Mouse (Mus musculus): ENCODE results near the gene Ptprt.

The Ptprt gene

DNA sequence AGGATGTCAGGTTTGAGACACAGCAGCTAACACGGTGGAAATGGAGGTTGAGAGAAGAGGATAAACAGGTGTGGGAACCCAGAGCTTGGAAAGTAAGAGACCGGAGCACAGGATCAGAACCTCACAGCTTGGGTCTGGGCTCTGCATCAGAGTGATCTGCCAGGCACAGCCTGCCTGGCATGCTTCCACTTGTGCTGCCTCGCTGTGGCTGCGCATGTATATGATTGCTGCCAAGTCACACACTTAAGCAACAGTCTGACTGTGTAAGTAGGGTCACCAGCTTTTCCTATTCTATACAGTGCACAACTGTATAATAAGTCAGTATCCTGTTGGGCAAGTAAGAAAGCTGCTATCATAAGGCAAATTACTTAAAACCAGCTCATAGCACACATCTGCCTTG is 249.9 kb downstream of the Ptprt start:
- in situ Hi-C loops (cut with MboI): no loop called here

DNA sequence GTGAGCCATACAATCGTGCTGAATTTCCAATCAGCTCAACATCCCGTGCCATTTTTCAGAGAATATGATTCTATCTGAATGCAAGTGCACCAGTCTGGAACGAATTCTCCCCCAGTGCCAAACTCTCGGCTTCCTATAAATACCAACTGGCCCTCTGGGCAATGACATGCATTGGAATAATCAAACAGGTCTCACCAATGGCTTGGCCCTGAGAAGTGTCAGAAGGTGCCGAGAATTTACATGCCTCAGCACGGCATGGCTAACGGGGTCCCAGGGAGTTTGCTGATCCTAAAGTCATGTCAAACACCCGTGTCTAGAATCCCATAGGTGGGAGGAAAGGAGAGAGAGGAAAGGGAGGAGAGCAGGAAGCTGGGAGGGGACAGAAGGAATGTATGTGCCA is 251.7 kb downstream of the Ptprt start:
- in situ Hi-C loops (cut with MboI): no loop called here

- in situ Hi-C loops (cut with MboI): no loop called here
Measured at GRCm38 (mm10) chr2:162401316-162402100, 259.4 kb downstream of the Ptprt start.

GRCm38 (mm10) chr2:162394601-162395000 is 266.3 kb downstream of the Ptprt start:
- in situ Hi-C loops (cut with MboI): no loop called here

DNA sequence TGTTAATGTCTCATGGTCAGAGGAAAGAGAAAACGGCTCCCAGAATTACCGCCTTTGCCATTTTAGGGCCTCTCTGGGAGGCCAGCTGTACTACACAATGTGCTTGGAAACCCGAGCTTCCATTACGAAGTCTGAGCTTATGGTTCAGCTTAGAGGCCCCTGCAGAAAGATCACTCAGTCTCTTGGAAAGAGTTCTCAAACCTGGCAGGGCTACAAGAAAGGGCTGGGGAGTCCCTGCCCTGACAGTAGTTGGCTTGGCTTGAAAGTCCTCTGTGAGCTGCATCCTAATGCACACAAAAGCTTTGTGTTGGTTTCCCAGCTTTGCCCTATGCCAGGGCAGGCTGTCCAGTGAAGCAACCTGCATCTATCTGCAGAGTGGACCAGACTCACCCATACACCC is 269.1 kb downstream of the Ptprt start:
- in situ Hi-C loops (cut with MboI): no loop called here

DNA sequence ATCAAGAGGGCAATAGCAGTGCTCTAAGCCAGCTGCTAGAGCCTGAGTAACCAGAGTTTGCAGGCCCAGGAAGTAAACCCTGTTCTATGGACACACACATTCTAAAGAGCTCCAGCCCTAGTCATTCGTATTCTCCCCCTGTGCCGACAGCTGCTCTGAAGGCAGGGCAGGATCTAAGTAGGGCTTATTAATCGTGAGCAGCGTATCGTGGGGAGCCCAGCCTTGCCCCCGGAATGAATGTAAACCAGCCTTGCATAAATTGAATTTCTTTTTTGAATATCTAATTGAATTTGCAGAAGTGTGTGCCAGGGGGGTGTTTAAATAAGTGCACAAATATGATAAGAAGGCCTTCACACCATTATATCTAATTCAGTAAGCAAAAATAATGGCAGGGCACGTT is 283.6 kb downstream of the Ptprt start:
- in situ Hi-C loops (cut with MboI): no loop called here

GRCm38 (mm10) chr2:162349047-162349446 is 311.9 kb downstream of the Ptprt start:
- in situ Hi-C loops (cut with MboI): no loop called here

GRCm38 (mm10) chr2:162341846-162342245 is 319.1 kb downstream of the Ptprt start:
- in situ Hi-C loops (cut with MboI): no loop called here

GRCm38 (mm10) chr2:162340231-162340630 is 320.7 kb downstream of the Ptprt start:
- in situ Hi-C loops (cut with MboI): no loop called here

- in situ Hi-C loops (cut with MboI): no loop called here
Measured at GRCm38 (mm10) chr2:162332066-162332683, 328.8 kb downstream of the Ptprt start.

- in situ Hi-C loops (cut with MboI): no loop called here
Measured at GRCm38 (mm10) chr2:162329430-162329829, 331.5 kb downstream of the Ptprt start.

DNA sequence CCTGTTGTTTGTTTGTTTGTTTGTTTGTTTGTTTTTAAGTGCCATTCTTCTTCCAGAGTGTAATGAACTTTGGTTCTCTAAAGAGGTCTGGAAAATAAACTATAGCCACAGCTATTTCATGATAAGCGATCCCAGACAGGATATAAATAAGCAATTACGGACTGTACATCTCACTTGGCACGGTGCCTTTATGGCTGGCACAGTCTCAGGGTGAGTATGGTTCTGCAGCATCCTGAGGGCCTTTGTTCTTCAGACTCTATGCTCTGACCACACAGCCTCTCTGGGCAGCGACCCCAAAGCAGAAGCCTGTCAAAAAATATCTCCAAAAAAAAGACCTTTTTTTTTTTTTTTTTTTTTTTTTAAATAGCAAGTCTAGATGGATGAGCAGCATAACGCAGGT is 338.5 kb downstream of the Ptprt start:
- in situ Hi-C loops (cut with MboI): no loop called here

- in situ Hi-C loops (cut with MboI): no loop called here
Measured at GRCm38 (mm10) chr2:162307996-162308395, 353.0 kb downstream of the Ptprt start.

DNA sequence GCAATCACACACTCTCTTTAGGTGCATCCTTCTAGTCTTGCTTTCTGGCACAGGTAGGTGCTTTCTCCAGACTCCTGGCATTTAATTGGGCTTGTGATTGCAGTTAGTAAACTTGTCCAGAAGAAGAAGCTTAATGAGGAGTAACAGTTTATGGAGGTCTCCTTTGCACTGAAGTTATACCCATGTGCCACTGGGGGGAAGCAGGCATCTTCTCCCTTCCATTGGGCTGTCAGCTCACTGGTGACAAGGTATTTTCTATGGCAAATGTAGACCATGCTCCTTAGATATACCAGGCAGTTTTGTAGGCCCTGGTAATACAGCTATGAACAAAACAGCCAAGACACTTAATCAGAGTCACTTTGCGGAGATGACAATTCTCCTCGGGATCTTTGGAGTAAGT is 366.9 kb downstream of the Ptprt start:
- in situ Hi-C loops (cut with MboI): no loop called here

DNA sequence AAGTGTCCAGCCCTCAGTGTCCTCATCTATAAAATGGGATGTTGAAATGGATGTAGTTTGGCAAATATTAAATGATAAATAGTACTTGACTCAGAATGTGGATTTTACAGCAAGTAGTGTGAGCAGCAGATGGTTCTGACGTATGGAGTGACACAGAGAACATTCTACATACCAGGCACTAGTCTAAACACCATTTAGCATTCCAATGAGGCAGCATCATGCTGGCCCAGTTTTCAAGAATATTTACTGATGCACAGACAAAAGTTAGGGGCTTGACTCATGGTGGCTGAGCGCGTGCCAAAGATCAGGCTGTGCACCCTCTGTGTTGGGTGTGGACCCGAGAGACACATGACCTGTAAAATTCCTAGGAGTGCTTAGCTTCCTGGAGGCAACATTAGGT is 378.3 kb downstream of the Ptprt start:
- in situ Hi-C loops (cut with MboI): no loop called here

- in situ Hi-C loops (cut with MboI): no loop called here
Measured at GRCm38 (mm10) chr2:162282121-162282520, 378.8 kb downstream of the Ptprt start.

DNA sequence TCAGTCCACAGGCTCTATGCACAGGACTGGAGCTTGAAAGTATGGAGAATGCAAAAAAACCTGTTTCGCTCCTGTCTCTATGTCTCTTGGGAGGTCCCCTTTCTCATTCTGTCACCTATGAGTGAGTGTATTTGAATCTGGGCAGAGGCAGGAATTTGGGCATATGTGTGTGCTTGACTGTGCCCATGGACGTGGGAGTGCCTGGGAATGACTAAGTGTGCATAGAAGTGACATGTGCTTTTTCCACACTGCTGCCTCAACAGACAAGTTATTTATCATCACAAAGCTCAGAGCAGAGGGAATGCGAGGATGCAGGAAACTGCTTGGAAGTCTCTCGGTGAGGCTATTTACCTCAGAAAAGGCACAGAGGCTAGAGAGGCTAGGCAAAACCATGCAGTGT is 387.1 kb downstream of the Ptprt start:
- in situ Hi-C loops (cut with MboI): no loop called here

- in situ Hi-C loops (cut with MboI): no loop called here
Measured at GRCm38 (mm10) chr2:162251272-162251671, 409.7 kb downstream of the Ptprt start.

DNA sequence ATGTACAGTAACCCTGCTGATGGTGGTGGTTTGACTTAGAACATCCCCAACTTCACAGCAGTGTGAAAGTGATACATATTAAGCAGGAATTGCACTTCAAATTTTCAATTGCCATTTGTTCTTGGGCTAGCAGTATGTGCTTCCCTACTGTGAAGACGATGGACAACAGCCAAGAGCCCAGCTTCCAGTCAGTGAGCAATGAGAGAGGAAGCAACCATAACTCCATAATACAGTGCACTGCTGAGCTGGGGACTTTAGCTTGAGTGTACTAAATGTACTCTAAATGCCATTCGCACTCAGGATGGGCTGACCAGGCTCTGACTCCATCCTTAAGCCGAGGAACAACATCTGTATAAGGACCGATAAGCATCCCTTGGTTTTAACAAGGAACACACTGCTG is 412.7 kb downstream of the Ptprt start:
- in situ Hi-C loops (cut with MboI): no loop called here

DNA sequence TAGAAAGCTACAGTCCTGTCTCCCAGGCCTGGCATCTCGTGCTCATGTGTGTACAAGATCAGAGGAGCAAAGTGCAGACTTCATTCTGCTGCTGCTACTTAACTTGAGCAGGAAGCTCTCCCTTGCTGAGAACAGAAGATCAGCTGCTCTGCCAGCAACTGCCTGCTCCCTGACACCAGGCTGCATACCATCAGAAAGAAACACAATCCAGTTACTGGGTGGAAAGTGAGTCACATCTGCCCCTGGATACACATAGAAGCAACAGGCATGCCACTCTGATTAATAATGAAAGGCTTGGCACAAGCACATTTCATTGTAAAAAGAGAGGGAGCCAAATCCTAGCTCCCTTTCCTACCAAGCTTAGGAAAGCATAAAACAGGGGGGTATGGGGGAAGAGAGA is 438.5 kb downstream of the Ptprt start:
- in situ Hi-C loops (cut with MboI): no loop called here

DNA sequence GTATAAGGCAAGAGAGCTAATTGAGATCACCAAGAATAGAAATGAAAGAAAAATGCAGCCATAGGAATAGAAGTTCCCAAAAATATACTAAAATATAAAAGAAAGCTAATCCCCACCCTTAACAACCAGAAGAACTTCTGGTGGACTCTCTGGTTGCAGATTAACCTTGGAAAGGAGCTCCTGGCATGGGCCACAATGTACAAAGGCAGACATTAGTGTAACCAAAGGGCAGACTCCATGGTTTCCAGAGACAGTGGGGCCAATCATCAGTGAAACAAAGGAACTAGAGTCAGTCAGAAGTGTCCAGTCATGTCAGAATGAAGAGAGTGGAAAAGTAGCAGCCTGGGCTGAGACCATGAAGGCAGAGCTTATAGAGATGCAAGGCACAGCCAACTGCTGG is 440.4 kb downstream of the Ptprt start:
- in situ Hi-C loops (cut with MboI): no loop called here

- in situ Hi-C loops (cut with MboI): no loop called here
Measured at GRCm38 (mm10) chr2:162219507-162219906, 441.4 kb downstream of the Ptprt start.

GRCm38 (mm10) chr2:162217896-162218295 is 443.1 kb downstream of the Ptprt start:
- in situ Hi-C loops (cut with MboI): no loop called here

- in situ Hi-C loops (cut with MboI): no loop called here
Measured at GRCm38 (mm10) chr2:162212397-162212796, 448.6 kb downstream of the Ptprt start.
